Mouse (Mus musculus) heart, embryonic 12.5 days (tissue): ENCODE measurements around the gene Cirbp. TPM values are rescaled to one million over a fixed set of nuclear protein-coding genes. Genes with fewer than 3 reads are reported as not detected.

Experiments
- ATAC-seq: fragments of 200-750 bp; cut with Nextera tagmentation; 2 replicates; pipeline ENCODE4 v1.8.0; 2017; ENCODE audit warnings: moderate TSS enrichment, moderate library complexity; ENCODE audit not compliant: insufficient number of reproducible peaks, low FRiP score
- H3K27ac ChIP-seq: fragments of 300-500 bp; sonication (generic); 2 replicates; pipeline ENCODE4 v1.5.1; 2016; ENCODE audit warnings: mild to moderate bottlenecking, moderate library complexity; ENCODE audit not compliant: poor library complexity, severe bottlenecking
- H3K27me3 ChIP-seq: fragments of 300-500 bp; sonication (generic); replicated peaks from 2 replicates; pipeline ENCODE4 v1.6.1; 2016; ENCODE audit warnings: mild to moderate bottlenecking, moderate library complexity
- H3K36me3 ChIP-seq: fragments of 300-500 bp; sonication (generic); 2 replicates; pipeline ENCODE4 v1.6.1; 2016; ENCODE audit warnings: mild to moderate bottlenecking, moderate library complexity
- H3K4me1 ChIP-seq: fragments of 300-500 bp; sonication (generic); replicated peaks from 2 replicates; pipeline ENCODE4 v1.6.1; 2016; ENCODE audit warnings: mild to moderate bottlenecking
- H3K4me2 ChIP-seq: fragments of 300-500 bp; sonication (generic); 2 replicates; pipeline ENCODE4 v1.6.1; 2016; ENCODE audit warnings: mild to moderate bottlenecking, moderate library complexity
- H3K4me3 ChIP-seq: fragments of 300-500 bp; sonication (generic); 2 replicates; pipeline ENCODE4 v1.5.1; 2016; ENCODE audit warnings: mild to moderate bottlenecking
- H3K9ac ChIP-seq: fragments of 300-500 bp; sonication (generic); 2 replicates; pipeline ENCODE4 v1.6.1; 2016; ENCODE audit warnings: mild to moderate bottlenecking, moderate library complexity
- H3K9me3 ChIP-seq: fragments of 300-500 bp; sonication (generic); replicated peaks from 2 replicates; pipeline ENCODE4 v1.6.1; 2016; ENCODE audit warnings: mild to moderate bottlenecking, moderate library complexity
- WGBS: fragments of 180-500 bp; shearing (Covaris S2); methylation state at CpG from one replicate; pipeline ENCODE4 v1.1.7; 2016; 5-methylcytosine and 5-hydroxymethylcytosine counted together
- polyA plus RNA-seq: library from polyadenylated mRNA; unstranded; fragments of >200 nt; fragmentation: Nextera tagmentation; extraction: Ambion mirVana; gene quantifications from 2 replicates; pipeline ENCODE4 v1.2.1, GENCODE M21; 2016

Gene Cirbp
- polyA plus RNA-seq, result 110 and 118 TPM in 2 replicates

GRCm38 (mm10) chr10:80165392-80166128, at the start of gene Cirbp:
Gene Cirbp, plus strand, starts transcription at chr10:80165985.
- no peak for ATAC-seq
- peak within 1 kb of the TSS; percentile 38 for H3K4me3 ChIP-seq

GRCm38 (mm10) chr10:80116563-80116926, 49.2 kb upstream of the Cirbp start:
- H3K27ac ChIP-seq, result peak overlapping the region; percentile 53
- no peaks in the 10 kb centered on the region for H3K9me3 ChIP-seq
- H3K36me3 ChIP-seq, result peaks cover 37% of the 10 kb centered on the region
- H3K9ac ChIP-seq, result peak overlapping the region; percentile 81
- H3K4me2 ChIP-seq, result peak overlapping the region; percentile 97
- H3K4me1 ChIP-seq, result peaks cover 42% of the 10 kb centered on the region
- no peak for ATAC-seq
- H3K27me3 ChIP-seq, result no peaks in the 10 kb centered on the region
- H3K4me3 ChIP-seq, result peak overlapping the region; percentile 71
- WGBS, result 0% methylated on average over 27 of the region's 27 CpGs

More at GRCm38 (mm10) chr10:80165392-80166128, at the start of gene Cirbp:
- H3K27me3 ChIP-seq, result no peaks in the 10 kb centered on the region
- peak within 1 kb of the TSS; percentile 75 for H3K4me2 ChIP-seq
- H3K4me1 ChIP-seq, result peaks cover 80% of the 10 kb centered on the region
- no peaks in the 10 kb centered on the region for H3K9me3 ChIP-seq
- H3K36me3 ChIP-seq, result peaks cover 10% of the 10 kb centered on the region
- 10% methylated on average over 20 of the region's 20 CpGs for WGBS
- H3K27ac ChIP-seq, result peak within 1 kb of the TSS; percentile 100
- peak within 1 kb of the TSS; percentile 62 for H3K9ac ChIP-seq

GRCm38 (mm10) chr10:80116927-80117691, 48.7 kb upstream of the Cirbp start:
- ATAC-seq, result no peak
- Histone ChIP-seq H3K27ac (peak overlapping the region; percentile 53), H3K4me2 (peak overlapping the region; percentile 97), H3K9me3 (no peaks in the 10 kb centered on the region), H3K4me3 (peak overlapping the region; percentile 71), H3K4me1 (peaks cover 42% of the 10 kb centered on the region), H3K27me3 (no peaks in the 10 kb centered on the region), H3K36me3 (peaks cover 43% of the 10 kb centered on the region), H3K9ac (peak overlapping the region; percentile 81)
- WGBS, result under 1% methylated on average over 30 of the region's 30 CpGs

GRCm38 (mm10) chr10:80117736-80118135, 48.0 kb upstream of the Cirbp start:
- 67% methylated on average over 1 of the region's 1 CpGs for WGBS
- Histone ChIP-seq H3K36me3 (peaks cover 44% of the 10 kb centered on the region), H3K4me1 (peaks cover 42% of the 10 kb centered on the region), H3K4me3 (peak overlapping the region; percentile 71), H3K27ac (0 out of 2 replicates have a peak overlapping the region, but pooled peaks have one; percentile 53), H3K9me3 (no peaks in the 10 kb centered on the region), H3K9ac (peak overlapping the region; percentile 81), H3K4me2 (peak overlapping the region; percentile 97), H3K27me3 (no peaks in the 10 kb centered on the region)
- ATAC-seq, result no peak

- Histone ChIP-seq H3K36me3 (peaks cover 48% of the 10 kb centered on the region), H3K9me3 (no peaks in the 10 kb centered on the region), H3K4me2 (peak overlapping the region; percentile 97), H3K27ac (no peak overlapping the region), H3K27me3 (no peaks in the 10 kb centered on the region), H3K4me1 (peaks cover 43% of the 10 kb centered on the region), H3K9ac (peak overlapping the region; percentile 81; the same call in 1 of the 2 replicates), H3K4me3 (peak overlapping the region; percentile 71)
- ATAC-seq, result no peak
- WGBS, result 85% methylated on average over 6 of the region's 6 CpGs
Measured at GRCm38 (mm10) chr10:80118552-80118951, 47.2 kb upstream of the Cirbp start.

GRCm38 (mm10) chr10:80120146-80120545, 45.6 kb upstream of the Cirbp start:
- H3K36me3 ChIP-seq, result peaks cover 62% of the 10 kb centered on the region
- no peak for ATAC-seq
- no peaks in the 10 kb centered on the region for H3K27me3 ChIP-seq
- H3K27ac ChIP-seq, result no peak overlapping the region
- 69% methylated on average over 2 of the region's 2 CpGs for WGBS
- no peak overlapping the region for H3K4me2 ChIP-seq
- no peaks in the 10 kb centered on the region for H3K9me3 ChIP-seq
- peaks cover 51% of the 10 kb centered on the region for H3K4me1 ChIP-seq
- no peak overlapping the region for H3K4me3 ChIP-seq
- H3K9ac ChIP-seq, result peak overlapping the region; percentile 21; the same call in 1 of the 2 replicates

GRCm38 (mm10) chr10:80121639-80122038, 44.1 kb upstream of the Cirbp start:
- WGBS, result 85% methylated on average over 2 of the region's 2 CpGs
- H3K27ac ChIP-seq, result no peak overlapping the region
- no peak overlapping the region for H3K4me3 ChIP-seq
- H3K9me3 ChIP-seq, result no peaks in the 10 kb centered on the region
- ATAC-seq, result no peak
- H3K4me2 ChIP-seq, result no peak overlapping the region
- H3K4me1 ChIP-seq, result peaks cover 51% of the 10 kb centered on the region
- H3K27me3 ChIP-seq, result no peaks in the 10 kb centered on the region
- H3K36me3 ChIP-seq, result peaks cover 77% of the 10 kb centered on the region
- H3K9ac ChIP-seq, result no peak overlapping the region

- Histone ChIP-seq H3K36me3 (peaks cover 88% of the 10 kb centered on the region), H3K4me1 (peaks cover 27% of the 10 kb centered on the region), H3K27me3 (no peaks in the 10 kb centered on the region), H3K9ac (no peak overlapping the region), H3K9me3 (no peaks in the 10 kb centered on the region), H3K27ac (no peak overlapping the region), H3K4me2 (no peak overlapping the region), H3K4me3 (no peak overlapping the region)
- 87% methylated on average over 9 of the region's 9 CpGs for WGBS
- peak; percentile 10; the same call in 1 of the 2 replicates for ATAC-seq
Measured at GRCm38 (mm10) chr10:80123932-80124562, 41.7 kb upstream of the Cirbp start.

GRCm38 (mm10) chr10:80127920-80128319, 37.9 kb upstream of the Cirbp start:
- Histone ChIP-seq H3K4me3 (no peak overlapping the region), H3K9me3 (no peaks in the 10 kb centered on the region)

GRCm38 (mm10) chr10:80129846-80130245, 35.9 kb upstream of the Cirbp start:
- ATAC-seq, result no peak
- H3K27me3 ChIP-seq, result peaks cover 6% of the 10 kb centered on the region
- H3K9ac ChIP-seq, result no peak overlapping the region
- 92% methylated on average over 9 of the region's 9 CpGs for WGBS
- no peak overlapping the region for H3K4me2 ChIP-seq
- H3K4me1 ChIP-seq, result peaks cover 25% of the 10 kb centered on the region
- H3K4me3 ChIP-seq, result no peak overlapping the region
- no peaks in the 10 kb centered on the region for H3K9me3 ChIP-seq
- peaks cover 83% of the 10 kb centered on the region for H3K36me3 ChIP-seq
- H3K27ac ChIP-seq, result no peak overlapping the region

More at GRCm38 (mm10) chr10:80127920-80128319, 37.9 kb upstream of the Cirbp start:
- 95% methylated on average over 8 of the region's 8 CpGs for WGBS
- Histone ChIP-seq H3K4me1 (peaks cover 29% of the 10 kb centered on the region), H3K27me3 (0 out of 2 replicates have a peak, but pooled peaks cover 3% of the 10 kb centered on the region), H3K4me2 (no peak overlapping the region), H3K9ac (no peak overlapping the region), H3K36me3 (peaks cover 95% of the 10 kb centered on the region), H3K27ac (no peak overlapping the region)
- ATAC-seq, result no peak
